Mouse (Mus musculus) frontal cortex, postnatal 10 days (tissue): ENCODE results near the gene Agpat4.

Experiments
- DNase-seq, 2 experiments: peaks; one replicate each; pipeline ENCODE4 v3.0.0; 2022; ENCODE audit warnings: low spot score in 2 of 2, mixed read lengths in 1 of 2

Agpat4 gene

DNA sequence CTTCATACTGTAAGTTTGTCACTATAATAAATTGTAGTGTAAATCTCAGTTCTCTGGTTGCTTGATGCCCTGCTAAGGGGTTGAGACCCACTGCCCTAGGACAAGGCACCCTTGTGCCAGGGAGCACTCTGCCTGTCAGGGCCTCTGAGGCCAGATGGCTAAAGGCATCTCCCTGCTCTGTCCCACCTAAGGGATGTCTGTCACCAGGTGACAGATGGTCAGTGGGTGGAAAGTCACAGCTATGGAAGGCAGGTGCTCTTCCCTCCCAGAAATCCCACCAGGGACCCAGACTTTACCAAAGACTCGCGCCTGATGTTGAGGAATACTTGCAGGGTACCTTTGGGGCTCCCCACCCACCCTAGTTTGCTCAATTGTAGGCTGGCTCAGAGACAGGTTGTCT is 42.0 kb downstream of the Agpat4 start:
- DNase-seq = no peak

DNA sequence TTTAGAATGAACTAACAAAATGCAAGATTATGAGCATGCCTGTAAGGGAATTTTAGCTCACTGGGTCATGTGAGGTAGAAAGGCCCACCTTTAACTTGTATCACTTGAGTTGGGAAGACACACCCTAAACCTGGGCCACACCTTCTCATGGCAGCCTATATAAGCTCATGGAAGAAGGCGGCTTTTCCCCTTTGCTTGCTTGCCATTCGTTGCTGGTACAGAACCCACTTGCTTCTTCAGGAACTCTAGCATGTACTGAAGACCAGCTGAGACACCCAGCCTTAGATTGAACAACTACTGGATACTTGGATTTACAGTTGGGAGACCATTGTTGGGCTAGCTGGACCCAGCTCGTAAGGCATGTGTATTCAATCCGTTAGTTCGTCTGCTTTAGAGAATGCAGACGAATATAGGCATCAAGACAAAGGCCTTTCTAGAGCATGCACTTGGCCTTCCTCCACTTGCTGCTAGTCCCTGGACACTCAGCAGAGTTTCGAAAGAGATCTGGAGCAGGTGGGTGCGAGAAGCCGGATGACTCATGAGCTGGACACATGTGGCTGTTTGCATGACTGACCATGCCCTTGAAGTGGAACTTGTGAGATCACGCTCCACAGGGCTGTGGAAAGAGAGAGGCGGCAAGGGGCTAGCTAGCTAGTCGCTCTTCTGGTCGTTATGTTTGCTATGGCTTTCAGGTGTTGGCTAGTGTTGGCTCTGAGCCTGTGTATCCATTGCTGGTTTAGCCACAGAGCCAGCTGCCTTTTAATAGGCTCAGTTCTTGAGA is 42.7 kb downstream of the Agpat4 start:
- DNase-seq = no peak

DNA sequence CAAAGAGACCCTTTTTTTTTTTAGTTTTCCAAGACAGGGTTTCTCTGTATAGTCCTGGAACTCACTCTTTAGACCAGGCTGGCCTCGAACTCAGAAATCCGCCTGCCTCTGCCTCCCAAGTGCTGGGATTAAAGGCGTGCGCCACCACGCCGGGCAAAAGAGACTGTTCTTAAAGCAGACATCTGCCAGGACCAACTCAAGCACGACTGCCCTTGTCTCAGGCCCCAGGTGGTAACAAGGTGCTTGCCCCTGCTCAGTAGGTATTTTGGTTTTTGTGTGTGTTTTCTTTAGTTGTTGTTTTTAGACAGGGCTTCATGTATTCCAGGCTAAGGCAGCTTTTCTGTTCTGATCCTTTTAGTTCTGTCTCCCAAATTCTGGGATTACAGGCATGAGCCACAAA is 43.4 kb downstream of the Agpat4 start:
- DNase-seq = no peak

DNA sequence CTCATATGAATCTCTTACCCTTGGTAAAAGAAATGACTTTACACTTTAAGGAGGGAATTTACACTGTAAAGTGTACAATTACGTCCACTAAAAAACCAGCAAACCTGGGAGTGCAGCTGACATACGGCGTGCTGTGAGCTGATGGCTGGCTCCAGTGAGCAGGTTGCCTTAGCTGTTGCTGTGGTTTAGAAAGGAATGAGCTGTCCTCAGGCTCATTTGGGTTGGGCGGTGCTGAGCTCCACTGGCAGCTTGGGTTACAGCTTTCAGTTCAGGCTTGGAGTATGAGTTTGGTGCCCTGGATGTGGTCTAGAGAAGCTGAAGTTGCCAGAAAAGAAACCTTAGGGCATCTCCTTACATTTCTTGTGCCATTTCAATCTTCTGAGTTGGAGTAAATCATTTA is 44.3 kb downstream of the Agpat4 start:
- no peak for DNase-seq

DNA sequence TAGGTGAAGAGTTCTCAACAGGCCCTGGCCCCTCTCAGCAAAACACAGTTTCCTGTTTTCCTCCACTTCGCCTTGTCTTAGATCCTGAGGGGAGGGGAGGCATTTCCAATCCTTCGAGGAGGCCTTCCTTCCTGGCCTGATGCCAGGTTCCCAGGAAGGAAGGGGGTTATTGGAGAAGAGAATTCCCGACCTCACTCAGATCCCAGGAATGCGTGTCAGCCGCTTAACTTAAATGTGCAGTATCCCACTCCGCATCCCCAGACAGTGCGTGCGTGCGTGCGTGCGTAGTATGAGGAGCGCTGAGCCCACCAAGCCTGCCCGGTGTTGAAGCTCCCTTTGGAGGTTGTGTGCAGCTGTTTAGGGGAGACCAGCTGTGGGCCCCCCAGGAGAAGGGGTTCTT is 44.9 kb downstream of the Agpat4 start:
- DNase-seq = no peak

DNA sequence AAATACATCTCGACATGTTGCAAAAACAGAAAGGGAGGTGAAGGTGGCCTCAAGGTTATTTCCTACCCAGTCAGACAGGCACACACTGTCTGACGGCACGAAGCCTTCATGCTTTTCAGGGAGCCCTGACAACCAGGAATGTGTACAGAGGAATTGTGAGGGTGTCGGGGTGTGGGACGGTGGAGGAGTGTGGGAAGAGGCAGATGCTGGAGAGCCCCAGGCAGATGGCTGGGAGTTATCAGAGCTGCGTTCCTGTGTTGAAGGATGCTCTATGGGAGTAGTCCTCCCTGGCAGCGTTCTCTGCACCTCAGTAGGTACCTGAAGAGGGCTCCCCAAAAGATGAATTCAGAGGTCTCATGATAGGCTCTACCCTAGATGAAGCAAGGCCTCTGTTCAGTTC is 45.4 kb downstream of the Agpat4 start:
- DNase-seq = no peak

DNA sequence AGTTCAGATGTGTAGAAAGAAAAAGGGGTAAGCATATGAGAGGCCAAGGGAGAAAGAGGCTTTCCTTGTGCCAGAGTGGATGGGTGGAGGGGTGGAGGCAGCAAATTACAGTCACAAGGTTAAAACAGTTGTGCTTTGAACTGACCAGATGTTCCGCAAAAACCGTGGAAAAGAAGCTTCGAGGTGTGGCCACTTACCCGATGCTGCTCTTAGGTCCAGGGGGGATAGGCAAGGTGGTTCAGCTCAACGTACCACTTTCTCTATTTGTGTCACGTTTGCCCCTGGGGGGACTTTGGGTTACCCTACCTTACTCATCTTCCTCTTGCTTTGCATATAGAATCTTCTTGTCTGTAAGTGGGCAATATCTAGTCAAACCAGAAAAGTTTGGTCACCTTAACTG is 46.0 kb downstream of the Agpat4 start:
- no peak for DNase-seq

DNA sequence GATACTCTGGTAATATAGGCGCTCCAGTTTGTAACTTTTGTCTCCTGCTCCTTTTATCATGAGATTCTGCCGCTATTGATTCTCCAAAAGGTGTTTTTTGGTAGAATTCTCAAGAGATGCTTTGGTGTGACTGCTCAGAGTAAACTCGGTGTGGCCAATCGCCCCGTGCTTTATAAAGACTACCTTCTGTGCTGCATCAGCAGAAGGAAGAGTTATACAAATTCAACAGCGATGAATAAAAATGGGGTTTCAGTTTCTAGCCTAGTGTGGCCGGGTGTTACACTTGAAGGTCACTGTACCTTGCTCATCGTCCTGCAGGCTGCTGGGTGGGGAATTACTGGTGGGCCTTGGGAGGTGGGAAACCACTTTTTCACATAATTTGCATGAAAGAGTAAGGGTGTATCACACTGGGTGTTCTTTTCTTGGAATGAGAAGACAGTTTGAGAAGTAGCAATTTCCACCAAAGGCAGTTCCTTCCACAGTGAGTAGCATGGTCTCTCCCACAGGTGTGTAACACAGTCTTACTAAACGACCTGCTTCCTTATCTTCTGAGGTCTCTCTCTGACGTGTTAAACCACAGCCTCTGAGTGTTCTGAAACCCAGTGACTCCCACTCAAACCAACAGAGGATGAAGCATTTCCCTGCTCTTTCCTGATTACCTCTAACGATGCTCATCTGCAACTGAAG is 46.6 kb downstream of the Agpat4 start:
- no peak for DNase-seq

DNA sequence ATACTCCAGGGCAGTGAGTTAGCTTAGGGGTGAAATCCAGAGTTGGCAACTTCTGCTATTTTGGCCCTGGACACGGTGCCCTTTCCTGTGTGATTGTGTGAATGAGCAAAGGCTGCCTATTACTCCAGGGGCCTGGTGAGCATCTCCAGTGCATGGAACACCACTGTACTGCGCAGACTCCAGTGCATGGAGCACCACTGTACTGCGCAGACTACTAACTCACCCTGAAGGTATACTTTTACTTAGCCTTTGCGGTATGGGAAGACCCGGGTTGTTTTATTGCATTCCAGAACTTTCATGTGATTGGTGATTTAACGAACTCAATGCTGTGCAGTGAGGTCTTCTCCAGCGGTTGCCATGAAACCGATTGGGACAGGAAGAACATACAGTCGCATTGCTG is 47.2 kb downstream of the Agpat4 start:
- DNase-seq = no peak

DNA sequence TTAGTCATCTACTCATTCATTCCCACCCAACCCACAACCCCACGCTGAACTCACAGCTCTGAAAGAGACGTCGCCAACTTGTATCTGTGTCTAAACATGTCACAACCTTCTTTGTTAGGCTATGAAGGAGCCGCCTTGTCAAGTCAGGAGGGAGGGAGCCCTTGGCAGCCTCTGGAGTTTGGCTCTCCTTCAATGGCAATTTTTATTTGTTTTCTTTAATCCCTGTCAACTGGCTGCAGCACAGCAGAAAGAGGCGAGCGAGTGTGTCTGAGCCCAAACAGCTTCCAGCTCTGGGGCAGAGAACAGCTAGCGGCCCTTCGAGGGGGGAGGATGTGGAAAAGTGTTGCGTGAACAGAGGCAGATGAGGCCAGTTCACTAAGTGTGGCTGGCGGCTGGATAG is 50.0 kb downstream of the Agpat4 start:
- peak; percentile 54 to 56 for DNase-seq

DNA sequence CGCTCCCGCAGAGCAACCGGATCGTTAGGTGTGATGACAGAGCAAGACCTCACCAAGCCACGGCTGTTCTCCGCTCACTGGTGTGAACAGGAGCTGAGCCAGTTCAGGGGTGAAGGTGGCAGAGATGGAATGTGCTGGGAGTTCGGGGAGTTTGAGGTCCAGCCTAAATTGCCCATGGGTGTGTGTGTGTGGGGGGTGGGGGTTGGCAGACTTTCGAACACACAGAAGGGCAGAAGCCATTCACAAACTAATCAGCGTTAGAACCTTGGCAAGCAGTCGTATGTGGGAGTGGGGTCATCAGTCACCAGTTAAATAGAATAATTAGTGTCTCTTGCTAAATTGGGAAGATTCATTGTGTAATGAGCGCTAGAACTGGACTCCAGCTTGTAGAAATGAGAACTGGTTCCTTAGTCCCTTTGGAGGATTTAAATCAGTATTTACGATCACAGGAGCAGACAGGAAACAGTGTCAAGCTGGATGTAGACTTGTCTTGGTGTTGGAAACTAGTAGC is 50.9 kb downstream of the Agpat4 start:
- DNase-seq = no peak

DNA sequence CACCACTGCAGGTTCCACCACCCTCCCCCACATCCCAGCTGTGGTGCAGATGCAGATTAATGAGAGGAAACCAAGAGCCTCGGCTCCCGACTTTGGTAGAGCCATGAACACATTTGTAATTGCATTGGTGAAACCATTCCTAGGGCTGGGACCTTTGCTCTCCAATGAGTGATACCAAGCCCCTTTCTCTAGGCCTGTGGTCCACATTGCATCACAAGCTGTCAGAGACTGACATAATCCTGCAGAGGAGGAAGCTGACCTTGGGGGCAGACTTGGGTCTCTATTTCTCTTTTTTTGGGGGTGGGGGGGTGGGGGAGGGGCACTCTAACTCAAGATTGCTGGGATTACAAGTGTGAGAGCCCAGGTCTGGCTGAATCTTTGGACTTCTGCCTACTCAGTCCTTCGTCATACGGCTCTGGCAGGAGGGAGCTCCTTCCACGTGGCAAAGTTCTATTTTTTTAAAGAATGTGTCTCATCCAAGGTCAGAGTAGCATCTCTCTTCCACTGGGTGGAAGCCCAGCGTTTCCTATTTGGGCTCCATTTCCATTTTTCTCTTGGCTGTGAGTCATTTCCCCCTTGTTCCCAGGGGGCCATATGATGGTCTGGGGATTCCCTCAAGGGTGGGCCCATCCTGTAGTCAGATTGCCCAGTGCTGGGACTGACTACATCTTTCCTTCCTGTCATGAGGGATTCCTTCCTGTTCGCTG is 52.4 kb downstream of the Agpat4 start:
- DNase-seq = no peak

DNA sequence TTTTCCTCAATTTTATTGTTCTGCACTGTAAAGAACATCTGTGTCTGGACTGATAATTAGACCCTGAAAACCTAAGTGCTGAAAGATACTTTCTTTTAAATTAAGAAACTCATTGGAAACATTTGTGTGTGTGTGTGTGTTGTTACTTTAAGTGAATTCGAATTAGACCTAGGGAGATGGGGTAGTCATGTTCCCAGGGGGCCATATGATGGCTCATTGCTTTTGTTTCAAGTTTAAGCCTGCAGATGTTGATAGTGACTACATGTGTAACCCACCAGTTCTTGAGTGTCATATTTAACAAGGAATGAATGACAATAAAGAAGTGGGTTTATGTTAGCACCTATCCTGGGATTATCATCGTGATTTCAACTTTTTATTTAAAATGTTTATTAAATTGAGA is 53.2 kb downstream of the Agpat4 start:
- DNase-seq = no peak

DNA sequence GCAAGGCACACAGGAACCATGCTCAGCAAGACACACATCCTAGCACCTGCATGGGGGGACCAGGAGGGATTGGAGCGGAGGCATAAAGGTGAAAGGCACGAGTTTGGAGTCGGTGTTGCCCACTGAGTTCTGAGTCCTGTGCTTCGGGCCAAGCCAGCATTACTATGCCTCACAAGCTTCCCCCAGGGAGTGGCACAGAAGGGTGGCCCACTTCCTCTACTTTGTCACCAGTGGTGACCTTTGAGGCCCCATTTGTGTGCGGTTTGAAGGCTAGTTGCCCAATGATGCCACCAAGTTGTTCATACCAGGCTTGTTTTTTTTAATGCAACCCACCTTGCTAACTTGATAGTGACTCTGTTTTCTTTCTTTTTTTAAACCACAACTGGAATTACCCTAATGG is 55.7 kb downstream of the Agpat4 start:
- no peak for DNase-seq

DNA sequence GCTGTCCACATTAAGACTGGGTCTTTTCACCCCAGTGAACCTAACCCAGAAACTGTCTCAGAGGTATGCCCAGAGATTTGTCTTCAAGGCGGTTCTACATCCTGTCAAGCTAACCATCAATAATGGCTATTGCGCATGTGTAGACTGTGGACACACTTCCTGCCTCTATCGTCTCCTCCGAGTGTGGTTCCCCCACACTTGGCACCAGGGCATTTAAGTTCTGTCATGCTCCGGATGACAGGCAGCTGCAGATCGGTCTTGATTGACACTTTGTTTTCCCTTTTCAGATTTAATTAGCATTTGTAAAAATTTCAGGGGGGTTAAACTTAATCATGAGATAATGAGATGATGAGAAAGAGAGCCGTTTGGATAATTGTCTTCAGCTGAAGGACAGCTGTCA is 56.4 kb downstream of the Agpat4 start:
- no peak for DNase-seq

DNA sequence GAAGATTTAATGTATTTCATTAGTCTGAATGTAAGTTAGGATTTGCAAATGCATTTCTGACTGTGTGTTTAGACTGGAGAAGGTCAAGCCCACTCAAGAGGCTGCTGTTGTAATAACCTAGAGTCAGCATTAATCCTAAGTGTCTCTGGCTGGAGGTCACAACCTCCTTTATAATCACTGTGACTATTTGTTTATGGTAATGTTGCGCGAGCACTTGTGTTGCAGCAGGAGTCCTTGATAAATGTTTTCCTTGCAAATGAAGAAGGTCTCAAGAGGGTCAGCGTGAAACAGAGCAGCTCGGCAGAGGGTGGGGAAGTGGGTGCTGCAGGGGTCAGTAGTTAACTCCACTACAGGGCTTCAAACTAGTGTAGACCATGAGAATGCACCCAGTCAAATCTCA is 57.1 kb downstream of the Agpat4 start:
- DNase-seq = no peak

DNA sequence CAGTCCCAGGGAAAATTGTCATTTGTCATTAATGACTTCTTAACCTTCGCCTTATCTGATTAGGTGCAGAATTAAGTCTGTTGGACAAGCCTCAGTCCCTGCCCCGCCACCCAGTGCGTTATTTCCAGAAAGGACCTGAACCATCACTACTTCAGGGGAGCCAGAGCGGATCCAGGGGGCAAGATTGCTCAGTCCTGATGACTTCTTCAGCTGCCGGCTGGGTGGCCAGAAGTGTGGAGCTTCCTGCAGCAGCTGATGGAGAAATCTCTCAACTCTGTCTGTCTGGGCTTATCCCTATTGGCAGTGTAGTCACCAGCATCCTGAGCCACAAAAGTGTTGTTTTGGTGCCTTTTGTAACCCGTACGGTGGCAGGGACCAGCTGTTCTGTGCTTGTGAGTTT is 60.8 kb downstream of the Agpat4 start:
- DNase-seq = no peak

DNA sequence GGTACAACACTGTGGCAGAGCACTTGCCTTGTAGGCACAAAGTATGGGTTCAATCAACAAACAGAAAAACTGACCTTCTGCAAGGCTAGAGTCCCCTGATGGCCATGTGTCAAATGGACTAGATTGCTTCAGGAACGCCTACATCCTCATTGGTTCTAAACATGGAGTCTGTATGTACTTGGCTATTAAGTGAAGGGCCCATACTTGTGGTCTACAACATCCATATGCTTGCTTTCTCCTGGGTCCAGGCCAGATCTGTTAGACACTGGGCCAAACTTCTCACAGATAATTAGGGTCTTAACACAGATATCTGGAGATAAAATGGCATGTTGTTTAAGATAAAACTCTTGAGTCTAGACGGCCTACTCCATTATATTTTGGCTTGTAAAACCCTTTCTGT is 61.3 kb downstream of the Agpat4 start:
- no peak for DNase-seq

DNA sequence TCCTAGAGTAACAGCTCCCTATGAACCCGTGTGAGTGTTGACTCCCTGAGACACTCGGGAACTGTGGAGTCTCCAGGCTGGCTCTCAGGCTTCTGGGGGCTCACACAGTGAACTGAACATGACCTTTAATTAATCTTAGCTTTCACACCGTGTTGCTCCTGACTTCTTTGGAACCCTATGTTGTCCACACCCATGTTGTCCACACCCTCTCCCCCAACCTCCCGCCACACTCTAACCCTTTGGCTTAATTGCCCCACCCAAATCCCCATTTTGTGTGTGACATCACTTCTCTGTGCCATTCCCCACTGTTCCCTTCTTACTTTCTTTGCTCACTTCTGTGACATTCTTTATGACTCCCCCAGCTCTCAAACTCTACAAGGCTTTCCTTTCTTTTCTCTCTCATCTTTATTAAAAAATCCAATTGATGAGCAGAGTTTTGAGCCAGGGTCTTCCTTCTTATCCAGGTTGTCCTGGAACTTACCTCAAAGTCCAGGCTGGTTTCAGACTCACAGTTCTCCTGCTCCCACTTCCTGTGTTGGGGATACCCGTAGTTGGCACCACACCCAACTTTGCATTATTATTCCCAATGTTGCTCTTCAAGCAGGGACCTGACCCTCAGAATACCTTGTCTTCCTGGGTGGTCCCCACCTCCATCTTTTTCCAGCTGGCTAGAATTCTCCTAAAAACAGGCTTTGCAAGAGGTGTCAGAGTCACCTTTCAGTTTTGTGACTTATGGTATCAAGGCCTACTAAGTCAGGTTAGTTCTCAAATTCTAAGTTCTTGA is 64.4 kb downstream of the Agpat4 start:
- no peak for DNase-seq

DNA sequence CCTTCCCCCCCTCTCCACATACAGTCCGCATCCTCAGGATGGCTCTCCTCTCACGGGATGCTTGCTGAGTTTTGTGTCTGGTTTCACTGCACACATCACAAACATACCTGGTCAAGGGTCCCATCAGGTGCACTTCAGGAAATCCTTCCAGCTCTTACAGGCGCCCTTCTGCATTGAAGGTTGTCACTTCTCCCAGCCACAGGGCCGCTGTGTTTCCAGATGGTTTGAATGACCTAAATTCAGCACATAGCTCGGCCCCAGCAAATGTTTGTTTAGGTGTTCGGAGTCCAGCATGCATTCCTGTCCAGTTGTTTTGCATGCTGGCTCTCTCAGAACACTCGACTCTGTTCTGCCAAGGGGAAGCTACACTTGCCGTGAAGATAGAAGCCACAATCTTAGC is 65.8 kb downstream of the Agpat4 start:
- no peak for DNase-seq

DNA sequence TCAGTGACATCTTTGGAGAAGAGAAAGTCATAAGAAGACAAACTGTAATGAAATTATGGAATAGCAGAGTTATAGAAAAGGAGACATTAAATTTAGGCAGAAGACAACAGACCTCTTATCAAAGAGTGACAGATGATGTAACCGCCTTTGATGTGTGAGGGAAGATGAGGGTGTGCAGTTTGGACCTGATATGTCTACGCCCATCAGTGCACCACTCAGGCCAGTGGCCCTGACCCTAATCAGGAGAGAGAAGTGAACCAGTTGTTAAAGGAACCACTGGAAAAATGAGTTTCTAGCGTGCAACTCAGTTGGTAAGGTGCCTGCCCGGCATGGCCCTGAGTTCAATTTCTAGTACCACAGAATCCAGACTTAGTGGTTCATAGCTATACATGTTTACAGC is 67.4 kb downstream of the Agpat4 start:
- DNase-seq = no peak

DNA sequence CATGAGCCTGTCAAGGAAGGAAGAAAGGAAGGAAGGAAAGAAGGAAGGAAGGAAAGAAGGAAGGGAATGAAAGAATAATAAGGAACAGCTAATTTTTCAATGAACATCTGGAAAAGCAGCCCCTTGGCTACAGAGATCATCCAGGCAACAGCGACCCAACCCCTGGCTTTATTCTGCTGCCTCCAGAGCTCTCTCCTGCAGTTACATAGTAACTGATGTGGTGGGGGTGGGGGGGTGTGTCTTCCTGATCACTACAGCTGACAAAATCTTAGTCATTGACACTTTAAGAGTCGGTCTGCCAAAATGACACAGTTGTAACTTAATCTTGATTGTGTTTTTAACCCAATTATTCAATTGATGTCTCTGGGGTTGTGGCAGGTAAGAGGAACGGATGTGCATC is 67.8 kb downstream of the Agpat4 start:
- no peak for DNase-seq
